Mouse (Mus musculus): Measurements from ENCODE around the gene Ankrd44. TPM values are rescaled to one million over a fixed set of nuclear protein-coding genes. Genes with fewer than 3 reads are reported as not detected.

The Ankrd44 gene
- polyA plus RNA-seq (2012; ENCODE audit: low replicate concordance), result 1.6 and 2.1 TPM in 2 replicates

GRCm38 (mm10) chr1:54925971-54926771 lies at the start of gene Ankrd44:
Gene Ankrd44 (minus strand): TSS chr1:54926387.

Other genes with a start within 250 kb of the Ankrd44 start
- gene Sf3b1, start 101.1 kb upstream of the Ankrd44 start, polyA plus RNA-seq (2012; ENCODE audit: low replicate concordance), result 9.7 and 17.3 TPM in 2 replicates
- 3.2 and 5.0 TPM in 2 replicates for gene Coq10b, start 126.4 kb upstream of the Ankrd44 start, polyA plus RNA-seq (2012; ENCODE audit: low replicate concordance)
- gene Hspe1, start 161.7 kb upstream of the Ankrd44 start, polyA plus RNA-seq (2012; ENCODE audit: low replicate concordance), result 94.3 and 171 TPM in 2 replicates
- gene Hspd1, start 161.9 kb upstream of the Ankrd44 start, polyA plus RNA-seq (2012; ENCODE audit: low replicate concordance), result 23.9 and 59.7 TPM in 2 replicates
- 0.65 and 2.4 TPM in 2 replicates for gene Mob4, start 204.8 kb upstream of the Ankrd44 start, polyA plus RNA-seq (2012; ENCODE audit: low replicate concordance)